Mouse (Mus musculus): ENCODE measurements around the gene Exoc6. TPM values are rescaled to one million over a fixed set of nuclear protein-coding genes. Genes with fewer than 3 reads are reported as not detected.

Exoc6 gene
- polyA plus RNA-seq, 1 experiment from 2014 or later = 4.3 TPM

DNA sequence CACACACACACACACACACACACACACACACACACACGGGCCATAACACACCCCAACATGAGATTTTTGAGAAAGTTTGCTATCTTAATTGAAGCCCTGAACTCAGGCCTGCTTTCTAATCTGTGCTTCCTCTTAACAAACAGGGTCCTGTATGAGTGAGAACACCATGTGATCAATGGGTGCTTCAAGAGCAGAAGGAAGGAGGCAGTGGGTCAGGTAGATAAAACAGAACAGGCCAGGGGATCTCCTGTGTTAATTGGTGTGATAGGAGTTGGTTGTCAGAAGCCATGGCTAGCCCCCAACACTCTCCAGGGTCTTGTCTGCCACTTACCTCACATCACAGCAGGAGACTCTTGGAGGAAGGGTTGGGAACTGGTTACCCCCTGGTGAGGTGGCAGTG, 165.8 kb downstream of the Exoc6 start:
- 0 out of 2 replicates have a peak, but pooled peaks cover 4% of the 10 kb centered on the region for H3K4me1 ChIP-seq
- H3K4me3 ChIP-seq = no peak overlapping the region
- WGBS = 65% methylated on average over 1 of the region's 1 CpGs
- H3K27me3 ChIP-seq = no peaks in the 10 kb centered on the region; the same call in 1 of the 2 replicates
- H3K4me2 ChIP-seq = no peak overlapping the region
- no peaks in the 10 kb centered on the region for H3K9me3 ChIP-seq
- ATAC-seq (ENCODE audit: insufficient number of reproducible peaks, insufficient read depth, low FRiP score, low TSS enrichment, low read depth) = no peak
- no peak overlapping the region for H3K9ac ChIP-seq
- no peaks in the 10 kb centered on the region for H3K36me3 ChIP-seq
- no peak overlapping the region for H3K27ac ChIP-seq

DNA sequence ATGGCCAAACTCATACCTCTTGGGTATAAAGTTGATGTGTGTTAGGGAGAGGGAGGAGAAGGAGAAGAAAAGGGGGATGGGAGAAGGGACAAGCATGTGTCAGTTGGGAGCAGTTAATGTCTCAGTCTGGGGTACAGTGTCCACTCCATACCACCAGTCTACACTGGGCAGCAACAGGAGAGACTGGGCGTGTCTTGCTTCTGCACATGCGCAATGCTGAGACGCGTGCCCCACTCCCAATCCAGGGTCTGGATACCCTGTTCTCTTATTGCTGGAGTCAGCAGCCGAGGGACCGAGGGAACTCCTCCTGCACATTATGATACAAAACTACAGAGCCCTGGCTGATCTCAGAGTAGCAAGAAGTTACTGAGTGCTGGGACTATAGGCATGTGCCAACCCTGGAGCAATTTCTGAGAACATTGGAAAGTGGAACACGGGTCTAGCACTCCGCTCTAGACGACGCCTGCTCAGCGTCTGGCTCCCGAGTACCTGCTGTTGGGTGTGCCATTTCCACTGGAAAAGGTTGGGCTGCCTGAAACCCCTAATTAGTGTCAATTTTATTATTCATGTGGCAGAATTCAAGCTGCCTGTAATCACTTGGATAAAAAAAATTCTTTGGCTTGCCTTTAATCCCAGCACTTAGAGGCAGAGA, 166.4 kb downstream of the Exoc6 start:
- WGBS = 73% methylated on average over 12 of the region's 12 CpGs
- ATAC-seq (ENCODE audit: insufficient number of reproducible peaks, insufficient read depth, low FRiP score, low TSS enrichment, low read depth) = no peak
- H3K4me3 ChIP-seq = no peak overlapping the region
- no peaks in the 10 kb centered on the region; the same call in 1 of the 2 replicates for H3K27me3 ChIP-seq
- H3K36me3 ChIP-seq = no peaks in the 10 kb centered on the region
- no peak overlapping the region for H3K4me2 ChIP-seq
- 0 out of 2 replicates have a peak, but pooled peaks cover 4% of the 10 kb centered on the region for H3K4me1 ChIP-seq
- no peak overlapping the region for H3K9ac ChIP-seq
- H3K9me3 ChIP-seq = no peaks in the 10 kb centered on the region
- H3K27ac ChIP-seq = no peak overlapping the region

DNA sequence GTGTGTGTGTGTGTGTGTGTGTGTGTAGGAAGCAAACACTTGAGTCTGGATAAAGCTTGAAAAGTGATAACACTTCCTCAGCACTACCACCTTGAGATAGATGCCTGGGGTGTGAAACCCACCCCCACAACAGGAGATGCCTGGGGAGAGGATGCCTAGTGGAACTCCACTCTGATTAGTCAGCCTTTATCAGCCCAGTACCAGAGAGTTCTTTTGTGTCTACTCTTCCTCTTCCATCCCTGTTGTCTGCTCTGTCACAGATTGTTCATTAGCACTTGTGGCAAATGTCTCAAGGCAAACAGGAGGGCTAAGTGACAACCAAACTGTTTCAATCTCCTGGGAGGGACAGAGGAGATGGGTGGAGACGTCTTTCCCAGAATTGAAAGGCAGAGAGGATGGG, 168.9 kb downstream of the Exoc6 start:
- Histone ChIP-seq H3K9ac (no peak overlapping the region), H3K36me3 (no peaks in the 10 kb centered on the region), H3K27me3 (no peaks in the 10 kb centered on the region; the same call in 1 of the 2 replicates), H3K9me3 (no peaks in the 10 kb centered on the region), H3K4me2 (no peak overlapping the region), H3K4me3 (no peak overlapping the region), H3K27ac (no peak overlapping the region), H3K4me1 (0 out of 2 replicates have a peak, but pooled peaks cover 4% of the 10 kb centered on the region)
- 28% methylated on average over 1 of the region's 1 CpGs for WGBS
- ATAC-seq (ENCODE audit: insufficient number of reproducible peaks, insufficient read depth, low FRiP score, low TSS enrichment, low read depth) = no peak

DNA sequence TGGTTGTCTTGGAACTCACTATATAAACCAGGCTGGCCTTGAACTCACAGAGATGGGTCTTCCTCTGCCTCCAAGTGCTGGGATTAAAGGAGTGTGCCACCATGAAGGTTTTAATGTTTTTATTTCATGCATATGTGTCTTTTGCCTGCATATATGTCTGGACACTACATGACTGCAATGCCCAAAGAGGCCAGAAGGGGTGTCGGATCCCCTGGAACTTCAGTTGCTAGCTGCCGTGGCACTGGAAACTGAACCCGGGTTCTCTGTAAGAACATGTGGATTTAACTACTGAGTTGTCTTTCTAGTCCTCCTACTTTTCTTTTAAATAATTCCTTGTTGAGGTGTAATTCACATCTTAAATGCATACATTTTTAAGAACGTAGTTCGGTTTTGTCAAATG, 174.4 kb downstream of the Exoc6 start:
- Histone ChIP-seq H3K27me3 (no peaks in the 10 kb centered on the region; the same call in 1 of the 2 replicates), H3K4me2 (no peak overlapping the region), H3K4me3 (no peak overlapping the region), H3K9ac (no peak overlapping the region), H3K4me1 (no peaks in the 10 kb centered on the region), H3K9me3 (no peaks in the 10 kb centered on the region), H3K36me3 (no peaks in the 10 kb centered on the region), H3K27ac (no peak overlapping the region)
- WGBS = 93% methylated on average over 5 of the region's 5 CpGs
- no peak for ATAC-seq (ENCODE audit: insufficient number of reproducible peaks, insufficient read depth, low FRiP score, low TSS enrichment, low read depth)

DNA sequence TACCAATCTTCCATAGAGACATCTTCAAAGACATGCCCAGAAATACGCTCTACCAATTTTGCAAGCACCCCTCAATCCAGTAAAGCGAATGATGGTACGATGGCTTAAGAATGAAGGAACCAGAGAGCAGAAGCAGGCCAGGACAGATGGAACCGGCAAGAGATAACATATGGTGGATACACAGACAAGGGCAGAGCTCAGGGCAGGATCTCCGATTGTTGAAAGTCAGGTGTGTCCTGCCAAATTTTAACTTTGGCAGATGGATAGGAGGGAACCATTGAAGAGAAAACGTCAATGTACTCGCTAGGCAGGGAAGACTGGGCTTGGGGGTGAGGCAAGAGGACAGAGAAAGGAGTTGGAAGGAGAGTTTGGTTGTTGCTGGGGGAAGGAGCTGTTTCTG, 176.4 kb downstream of the Exoc6 start:
- Histone ChIP-seq H3K4me3 (no peak overlapping the region), H3K4me1 (no peaks in the 10 kb centered on the region), H3K9me3 (no peaks in the 10 kb centered on the region), H3K4me2 (no peak overlapping the region), H3K36me3 (no peaks in the 10 kb centered on the region), H3K27me3 (no peaks in the 10 kb centered on the region), H3K27ac (no peak overlapping the region), H3K9ac (no peak overlapping the region)
- ATAC-seq (ENCODE audit: insufficient number of reproducible peaks, insufficient read depth, low FRiP score, low TSS enrichment, low read depth) = no peak
- WGBS = 89% methylated on average over 7 of the region's 7 CpGs

DNA sequence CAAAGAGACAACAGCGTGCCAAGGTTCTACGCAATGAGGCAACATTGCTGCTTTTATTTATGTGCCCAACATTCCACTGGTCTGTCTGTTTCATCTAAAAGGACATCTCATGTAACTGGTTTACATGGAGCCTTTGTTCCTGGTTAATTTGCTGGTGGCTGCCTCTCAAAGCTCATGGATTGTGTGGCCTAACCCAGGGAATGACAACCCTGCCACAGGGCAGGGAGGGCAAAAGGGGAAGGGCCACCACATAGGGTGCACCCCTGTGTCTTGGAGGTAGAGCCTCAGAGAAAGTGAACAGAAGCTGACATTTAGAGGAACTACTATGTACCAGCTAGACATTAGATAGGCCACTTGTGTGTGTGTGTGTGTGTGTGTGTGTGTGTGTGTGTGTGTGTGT, 177.1 kb downstream of the Exoc6 start:
- Histone ChIP-seq H3K36me3 (no peaks in the 10 kb centered on the region), H3K9me3 (no peaks in the 10 kb centered on the region), H3K27me3 (no peaks in the 10 kb centered on the region), H3K4me3 (no peak overlapping the region), H3K9ac (no peak overlapping the region), H3K4me1 (no peaks in the 10 kb centered on the region), H3K4me2 (no peak overlapping the region), H3K27ac (no peak overlapping the region)
- no peak for ATAC-seq (ENCODE audit: insufficient number of reproducible peaks, insufficient read depth, low FRiP score, low TSS enrichment, low read depth)
- 90% methylated on average over 2 of the region's 2 CpGs for WGBS

Other genes with a start within 250 kb of the Exoc6 start
- gene Ide, start 212.6 kb upstream of the Exoc6 start, polyA plus RNA-seq (2015; fragmentation: Nextera tagmentation; extraction: Ambion mirVana) = 31.9 and 32.8 TPM in 2 replicates
- gene Kif11, start 174.0 kb upstream of the Exoc6 start, polyA plus RNA-seq (2015; fragmentation: Nextera tagmentation; extraction: Ambion mirVana) = 61.9 and 62.6 TPM in 2 replicates
- 8.0 and 9.1 TPM in 2 replicates for gene Hhex, start 115.6 kb upstream of the Exoc6 start, polyA plus RNA-seq (2015; fragmentation: Nextera tagmentation; extraction: Ambion mirVana)
- 0.31 TPM in 1 of 2 replicates, not detected in the other for gene Cyp26c1, start 135.2 kb downstream of the Exoc6 start, polyA plus RNA-seq (2015; fragmentation: Nextera tagmentation; extraction: Ambion mirVana)
- 2.8 TPM in 2 replicates for gene Cyp26a1, start 147.4 kb downstream of the Exoc6 start, polyA plus RNA-seq (2015; fragmentation: Nextera tagmentation; extraction: Ambion mirVana)

Measured in embryonic facial prominence, embryonic 13.5 days (tissue).